Mouse (Mus musculus) forebrain, embryonic 14.5 days (tissue): ENCODE measurements at regions not wholly inside any gene's neighbourhood (a gene's known extent, or its start where the extent isn't known, plus 50 kb on each side); places are given as distances from the start of the nearest gene placed in this dataset.

Experiments
- ATAC-seq: fragments of 200-750 bp; cut with Nextera tagmentation; 2 replicates; pipeline ENCODE4 v1.8.0; 2017; ENCODE audit warnings: mild to moderate bottlenecking, moderate library complexity
- DNase-seq: peaks from one replicate; pipeline ENCODE4 v3.0.0-alpha.2; 2015; ENCODE audit warnings: low spot score
- H3K27ac ChIP-seq: fragments of 300-500 bp; sonication (generic); 2 replicates; pipeline ENCODE4 v1.5.1; 2014; ENCODE audit warnings: low read depth, mild to moderate bottlenecking, control low read depth, low read length, moderate library complexity
- H3K27me3 ChIP-seq: fragments of 300-500 bp; sonication (generic); replicated peaks from 2 replicates; pipeline ENCODE4 v1.6.1; 2014; ENCODE audit warnings: low read length, control low read depth, mixed read lengths; ENCODE audit not compliant: control insufficient read depth, insufficient read depth
- H3K36me3 ChIP-seq: fragments of 300-500 bp; sonication (generic); 2 replicates; pipeline ENCODE4 v1.6.1; 2014; ENCODE audit warnings: low read length, control low read depth; ENCODE audit not compliant: control insufficient read depth, insufficient read depth
- H3K4me1 ChIP-seq: fragments of 300-500 bp; sonication (generic); 2 replicates; pipeline ENCODE4 v1.6.1; 2014; ENCODE audit warnings: antibody characterized with exemption, low read length, control low read depth; ENCODE audit not compliant: control insufficient read depth, insufficient read depth
- H3K4me2 ChIP-seq: fragments of 300-500 bp; sonication (generic); 2 replicates; pipeline ENCODE4 v1.6.1; 2014; ENCODE audit warnings: mild to moderate bottlenecking, control low read depth, low read length
- H3K4me3 ChIP-seq: fragments of 300-500 bp; sonication (generic); 2 replicates; pipeline ENCODE4 v1.5.1; 2014; ENCODE audit warnings: low read depth, low read length, control low read depth
- H3K9ac ChIP-seq: fragments of 300-500 bp; sonication (generic); 2 replicates; pipeline ENCODE4 v1.6.1; 2014; ENCODE audit warnings: mild to moderate bottlenecking, low read length, control low read depth, moderate library complexity
- H3K9me3 ChIP-seq: fragments of 300-500 bp; sonication (generic); replicated peaks from 2 replicates; pipeline ENCODE4 v1.6.1; 2016; ENCODE audit warnings: low read length, control low read depth, mixed read lengths; ENCODE audit not compliant: control insufficient read depth
- WGBS: fragments of 180-500 bp; shearing (Covaris S2); extraction: QIAGEN DNeasy Blood & Tissue Kit; methylation state at CpG from one replicate; pipeline ENCODE4 v1.1.7; 2014; 5-methylcytosine and 5-hydroxymethylcytosine counted together

- H3K9ac ChIP-seq: no peak overlapping the region
Observed at GRCm38 (mm10) chr7:51750271-51750670, 111.5 kb upstream of the Gas2 start.

GRCm38 (mm10) chr7:51753062-51753461 is 108.8 kb upstream of the Gas2 start:
- no peak overlapping the region for H3K9ac ChIP-seq
- no peaks in the 10 kb centered on the region for H3K9me3 ChIP-seq
- ATAC-seq (no peak), DNase-seq (no peak)
- 90% methylated on average over 11 of the region's 11 CpGs for WGBS
- no peak overlapping the region for H3K27ac ChIP-seq
- H3K4me2 ChIP-seq: no peak overlapping the region
- H3K27me3 ChIP-seq: no peaks in the 10 kb centered on the region
- no peaks in the 10 kb centered on the region for H3K36me3 ChIP-seq
- no peak overlapping the region for H3K4me3 ChIP-seq
- H3K4me1 ChIP-seq: peaks cover 13% of the 10 kb centered on the region

More at GRCm38 (mm10) chr7:51750271-51750670, 111.5 kb upstream of the Gas2 start:
- DNase-seq (no peak), ATAC-seq (no peak)
- Histone ChIP-seq H3K27ac (peak overlapping the region; percentile 87), H3K4me3 (no peak overlapping the region), H3K4me2 (no peak overlapping the region), H3K36me3 (no peaks in the 10 kb centered on the region), H3K9me3 (no peaks in the 10 kb centered on the region), H3K4me1 (peaks cover 13% of the 10 kb centered on the region), H3K27me3 (no peaks in the 10 kb centered on the region)
- WGBS: 97% methylated on average over 1 of the region's 1 CpGs

- DNase-seq (no peak), ATAC-seq (no peak)
- no peaks in the 10 kb centered on the region for H3K36me3 ChIP-seq
- H3K27me3 ChIP-seq: no peaks in the 10 kb centered on the region
- H3K4me3 ChIP-seq: no peak overlapping the region
- no peak overlapping the region for H3K9ac ChIP-seq
- no peak overlapping the region for H3K4me2 ChIP-seq
- 73% methylated on average over 13 of the region's 13 CpGs for WGBS
- no peaks in the 10 kb centered on the region for H3K9me3 ChIP-seq
- peaks cover 7% of the 10 kb centered on the region for H3K4me1 ChIP-seq
- H3K27ac ChIP-seq: no peak overlapping the region; the same call in 1 of the 2 replicates
Observed at GRCm38 (mm10) chr7:51754208-51754888, 107.5 kb upstream of the Gas2 start.

GRCm38 (mm10) chr7:51756218-51756617 is 105.6 kb upstream of the Gas2 start:
- no peaks in the 10 kb centered on the region for H3K36me3 ChIP-seq
- H3K4me1 ChIP-seq: no peaks in the 10 kb centered on the region
- DNase-seq: no peak
- H3K4me3 ChIP-seq: no peak overlapping the region
- no peaks in the 10 kb centered on the region for H3K27me3 ChIP-seq
- H3K9ac ChIP-seq: no peak overlapping the region
- H3K27ac ChIP-seq: no peak overlapping the region
- H3K4me2 ChIP-seq: no peak overlapping the region
- H3K9me3 ChIP-seq: no peaks in the 10 kb centered on the region
- ATAC-seq: no peak
- WGBS: 87% methylated on average over 3 of the region's 3 CpGs

GRCm38 (mm10) chr7:51759536-51760153 is 102.2 kb upstream of the Gas2 start:
- no peak overlapping the region for H3K9ac ChIP-seq
- H3K4me1 ChIP-seq: no peaks in the 10 kb centered on the region
- H3K4me3 ChIP-seq: no peak overlapping the region
- DNase-seq: no peak
- H3K9me3 ChIP-seq: no peaks in the 10 kb centered on the region
- H3K36me3 ChIP-seq: no peaks in the 10 kb centered on the region
- H3K4me2 ChIP-seq: no peak overlapping the region
- no peak for ATAC-seq
- 80% methylated on average over 3 of the region's 3 CpGs for WGBS
- no peak overlapping the region for H3K27ac ChIP-seq
- H3K27me3 ChIP-seq: no peaks in the 10 kb centered on the region

GRCm38 (mm10) chr7:51767066-51767465 is 94.7 kb upstream of the Gas2 start:
- no peaks in the 10 kb centered on the region for H3K36me3 ChIP-seq
- no peak overlapping the region for H3K4me2 ChIP-seq
- H3K4me3 ChIP-seq: no peak overlapping the region
- ATAC-seq: no peak
- no peaks in the 10 kb centered on the region for H3K9me3 ChIP-seq
- H3K27me3 ChIP-seq: no peaks in the 10 kb centered on the region
- no peak overlapping the region for H3K9ac ChIP-seq
- no peak for DNase-seq
- H3K27ac ChIP-seq: no peak overlapping the region
- peaks cover 4% of the 10 kb centered on the region for H3K4me1 ChIP-seq

- H3K4me2 ChIP-seq: peak overlapping the region; percentile 6; the same call in 1 of the 2 replicates
Observed at GRCm38 (mm10) chr7:51771895-51772871, 89.6 kb upstream of the Gas2 start.

GRCm38 (mm10) chr7:51775968-51776367 is 85.8 kb upstream of the Gas2 start:
- DNase-seq (no peak), ATAC-seq (no peak)
- Histone ChIP-seq H3K9me3 (no peaks in the 10 kb centered on the region), H3K27me3 (no peaks in the 10 kb centered on the region), H3K4me2 (no peak overlapping the region), H3K27ac (no peak overlapping the region), H3K4me3 (no peak overlapping the region), H3K4me1 (peaks cover 8% of the 10 kb centered on the region), H3K9ac (no peak overlapping the region), H3K36me3 (no peaks in the 10 kb centered on the region)
- 83% methylated on average over 1 of the region's 1 CpGs for WGBS

More at GRCm38 (mm10) chr7:51771895-51772871, 89.6 kb upstream of the Gas2 start:
- Histone ChIP-seq H3K27me3 (no peaks in the 10 kb centered on the region), H3K9ac (no peak overlapping the region), H3K27ac (peak overlapping the region; percentile 61), H3K9me3 (no peaks in the 10 kb centered on the region), H3K4me1 (peaks cover 8% of the 10 kb centered on the region), H3K4me3 (no peak overlapping the region), H3K36me3 (no peaks in the 10 kb centered on the region)
- peak; percentile 96 for ATAC-seq
- WGBS: 31% methylated on average over 8 of the region's 8 CpGs
- peak; percentile 93 for DNase-seq
